Mouse (Mus musculus) small intestine, adult 2 months (tissue): Measurements from ENCODE around the gene Gria1.

Experiments used
- CTCF ChIP-seq: fragments of 200-500 bp; IDR thresholded peaks from 2 replicates; pipeline ENCODE4 v1.5.1; 2012; ENCODE audit warnings: low read depth, mild to moderate bottlenecking, control low read depth, inconsistent platforms, low read length, moderate library complexity, mixed read lengths; ENCODE audit not compliant: insufficient replicate concordance, insufficient read length; ENCODE audit errors: extremely low read depth
- POLR2A ChIP-seq: fragments of 200-500 bp; IDR thresholded peaks from 2 replicates; pipeline ENCODE4 v1.6.1; 2012; ENCODE audit warnings: low read depth, mild to moderate bottlenecking, control low read depth, inconsistent platforms, low read length, moderate library complexity

DNA sequence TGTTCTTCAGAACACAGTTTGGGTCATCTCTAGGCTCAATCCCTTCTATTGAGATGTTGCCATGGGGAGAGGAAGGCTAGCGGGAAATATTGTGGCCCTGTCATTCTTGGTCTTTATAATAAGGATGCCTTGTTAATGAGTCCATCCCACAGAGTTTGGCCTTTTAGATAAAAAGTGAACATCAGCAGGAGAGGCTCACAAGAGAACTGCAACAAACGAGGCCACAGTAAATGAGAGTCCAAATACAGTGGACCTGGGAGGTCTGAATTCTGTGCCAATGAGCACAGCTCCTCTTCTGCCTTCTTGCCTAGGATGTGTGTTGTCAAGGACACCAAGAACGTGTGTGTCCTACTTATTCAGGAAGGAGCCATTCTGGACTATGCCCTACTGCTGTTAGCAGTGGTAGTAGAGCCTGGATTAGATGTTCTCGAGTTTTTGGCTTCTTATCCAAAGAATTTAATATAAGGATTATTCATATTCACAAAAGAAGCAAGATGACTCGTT lies 92.6 kb downstream of the Gria1 start:
- TF ChIP-seq CTCF: no peak
- no peak for TF ChIP-seq POLR2A
